Mouse (Mus musculus) midbrain, postnatal 0 days (tissue): ENCODE data around the gene Olfr1359. TPM values are rescaled to one million over a fixed set of nuclear protein-coding genes. Genes with fewer than 3 reads are reported as not detected.

Experiments used
- ATAC-seq: fragments of 200-750 bp; cut with Nextera tagmentation; 2 replicates; pipeline ENCODE4 v1.8.0; 2017; ENCODE audit warnings: moderate number of reproducible peaks, mild to moderate bottlenecking, moderate TSS enrichment, moderate library complexity; ENCODE audit not compliant: low FRiP score
- DNase-seq: peaks from one replicate; pipeline ENCODE4 v3.0.0-alpha.2; 2015; ENCODE audit warnings: low spot score
- H3K27ac ChIP-seq: fragments of 300-500 bp; sonication (generic); 2 replicates; pipeline ENCODE4 v1.5.1; 2014; ENCODE audit warnings: low read depth, mild to moderate bottlenecking, low read length, mixed read lengths
- H3K27me3 ChIP-seq: fragments of 300-500 bp; sonication (generic); 2 replicates; pipeline ENCODE4 v1.6.1; 2014; ENCODE audit warnings: low read length, control low read depth, mixed read lengths; ENCODE audit not compliant: insufficient read depth
- H3K36me3 ChIP-seq: fragments of 300-500 bp; sonication (generic); 2 replicates; pipeline ENCODE4 v1.6.1; 2014; ENCODE audit warnings: low read length, control low read depth, mixed read lengths; ENCODE audit not compliant: insufficient read depth
- H3K4me1 ChIP-seq: fragments of 300-500 bp; sonication (generic); 2 replicates; pipeline ENCODE4 v1.6.1; 2014; ENCODE audit warnings: mild to moderate bottlenecking, control low read depth, antibody characterized with exemption, low read length, mixed read lengths; ENCODE audit not compliant: insufficient read depth
- H3K4me2 ChIP-seq: fragments of 300-500 bp; sonication (generic); 2 replicates; pipeline ENCODE4 v1.6.1; 2014; ENCODE audit warnings: low read depth, mild to moderate bottlenecking, low read length, mixed read lengths; ENCODE audit not compliant: poor library complexity, severe bottlenecking
- H3K4me3 ChIP-seq: fragments of 300-500 bp; sonication (generic); 2 replicates; pipeline ENCODE4 v1.5.1; 2014; ENCODE audit warnings: low read depth, mild to moderate bottlenecking, low read length, moderate library complexity
- H3K9ac ChIP-seq: fragments of 300-500 bp; sonication (generic); replicated peaks from 2 replicates; pipeline ENCODE4 v1.6.1; 2014; ENCODE audit warnings: mild to moderate bottlenecking, low read length, moderate library complexity, mixed read lengths; ENCODE audit not compliant: poor library complexity, severe bottlenecking
- H3K9me3 ChIP-seq: fragments of 300-500 bp; sonication (generic); 2 replicates; pipeline ENCODE4 v1.6.1; 2016; ENCODE audit warnings: low read length, control low read depth
- CTCF ChIP-seq: IDR thresholded peaks from 2 replicates; pipeline ENCODE4 v1.5.1; 2016; ENCODE audit warnings: antibody characterized with exemption, mild to moderate bottlenecking
- WGBS: fragments of 180-500 bp; shearing (Covaris S2); extraction: QIAGEN DNeasy Blood & Tissue Kit; methylation state at CpG from one replicate; pipeline ENCODE4 v1.1.7; 2014; 5-methylcytosine and 5-hydroxymethylcytosine counted together
- polyA plus RNA-seq: library from polyadenylated mRNA; unstranded; fragments of >200 nt; fragmentation: Nextera tagmentation; extraction: Ambion mirVana; gene quantifications from 2 replicates; pipeline ENCODE4 v1.2.1, GENCODE M21; 2015
- total RNA-seq: library from RNA; depleted of rRNA; stranded (reverse); fragments of >200 nt; gene quantifications from 2 replicates; pipeline ENCODE4 v1.2.3, GENCODE M21; 2014; rRNA removed

Olfr1359 gene
- total RNA-seq (not detected in 2 replicates), polyA plus RNA-seq (not detected in 2 replicates)

GRCm38 (mm10) chr13:21697811-21698210 is at the start of gene Olfr1359:
TSS of gene Olfr1359 (plus strand) at chr13:21698111.
- no peak for TF ChIP-seq CTCF
- Histone ChIP-seq H3K27me3 (no peaks in the 10 kb centered on the region), H3K4me2 (no peak within 1 kb of the TSS), H3K4me1 (no peaks in the 10 kb centered on the region), H3K4me3 (no peak within 1 kb of the TSS), H3K36me3 (no peaks in the 10 kb centered on the region), H3K9me3 (no peaks in the 10 kb centered on the region), H3K9ac (no peak within 1 kb of the TSS), H3K27ac (no peak within 1 kb of the TSS)
- ATAC-seq (no peak), DNase-seq (no peak)

GRCm38 (mm10) chr13:21663286-21663685 is 34.6 kb upstream of the Olfr1359 start, which contains the start of gene Olfr1361:
TSS of gene Olfr1361 (minus strand) at chr13:21663386.
- DNase-seq (no peak), ATAC-seq (no peak)
- no peak within 1 kb of the TSS for H3K4me2 ChIP-seq
- WGBS: 75% methylated on average over 2 of the region's 2 CpGs
- H3K9me3 ChIP-seq: no peaks in the 10 kb centered on the region
- H3K4me3 ChIP-seq: no peak within 1 kb of the TSS
- H3K9ac ChIP-seq: no peak within 1 kb of the TSS
- no peak within 1 kb of the TSS for H3K27ac ChIP-seq
- no peaks in the 10 kb centered on the region for H3K4me1 ChIP-seq
- TF ChIP-seq CTCF: no peak
- H3K27me3 ChIP-seq: no peaks in the 10 kb centered on the region
- H3K36me3 ChIP-seq: no peaks in the 10 kb centered on the region

- DNase-seq (no peak), ATAC-seq (no peak)
- TF ChIP-seq CTCF: no peak
- Histone ChIP-seq H3K4me2 (no peak within 1 kb of the TSS), H3K27me3 (no peaks in the 10 kb centered on the region), H3K4me3 (no peak within 1 kb of the TSS), H3K4me1 (no peaks in the 10 kb centered on the region), H3K36me3 (no peaks in the 10 kb centered on the region), H3K9ac (no peak within 1 kb of the TSS), H3K27ac (no peak within 1 kb of the TSS), H3K9me3 (no peaks in the 10 kb centered on the region)
- WGBS: 85% methylated on average over 2 of the region's 2 CpGs
Observed at GRCm38 (mm10) chr13:21677305-21677704, 20.6 kb upstream of the Olfr1359 start, which contains the start of gene Olfr1360. TSS of gene Olfr1360 (minus strand) at chr13:21677405.

GRCm38 (mm10) chr13:21706669-21707068 is 8.8 kb downstream of the Olfr1359 start:
- no peak for ATAC-seq
- Histone ChIP-seq H3K4me3 (no peak overlapping the region), H3K27me3 (no peaks in the 10 kb centered on the region), H3K36me3 (no peaks in the 10 kb centered on the region), H3K4me1 (no peaks in the 10 kb centered on the region), H3K4me2 (no peak overlapping the region), H3K9me3 (no peaks in the 10 kb centered on the region), H3K27ac (no peak overlapping the region), H3K9ac (no peak overlapping the region)
- 71% methylated on average over 4 of the region's 4 CpGs for WGBS
- no peak for DNase-seq
- TF ChIP-seq CTCF: no peak

- DNase-seq: peak; percentile 91
- no peaks in the 10 kb centered on the region for H3K27me3 ChIP-seq
Observed at GRCm38 (mm10) chr13:21710031-21710711, 12.3 kb downstream of the Olfr1359 start.

GRCm38 (mm10) chr13:21710821-21711525 is 13.1 kb downstream of the Olfr1359 start:
- WGBS: 2% methylated on average over 22 of the region's 22 CpGs
- H3K27ac ChIP-seq: no peak overlapping the region
- peak overlapping the region; percentile 2 for H3K9ac ChIP-seq
- H3K36me3 ChIP-seq: no peaks in the 10 kb centered on the region
- peak overlapping the region; percentile 61 for H3K4me2 ChIP-seq
- H3K9me3 ChIP-seq: no peaks in the 10 kb centered on the region
- DNase-seq (peak; percentile 79), ATAC-seq (peak; percentile 88)
- no peaks in the 10 kb centered on the region; the same call in 1 of the 2 replicates for H3K4me1 ChIP-seq
- no peak for TF ChIP-seq CTCF
- no peaks in the 10 kb centered on the region for H3K27me3 ChIP-seq
- H3K4me3 ChIP-seq: peak overlapping the region; percentile 72

More at GRCm38 (mm10) chr13:21710031-21710711, 12.3 kb downstream of the Olfr1359 start:
- peak overlapping the region; percentile 52 for H3K9ac ChIP-seq
- H3K27ac ChIP-seq: peak overlapping the region; percentile 78
- no peaks in the 10 kb centered on the region; the same call in 1 of the 2 replicates for H3K4me1 ChIP-seq
- TF ChIP-seq CTCF: peak; percentile 92
- H3K9me3 ChIP-seq: no peaks in the 10 kb centered on the region
- ATAC-seq: peak; percentile 89
- under 1% methylated on average over 32 of the region's 32 CpGs for WGBS
- H3K4me3 ChIP-seq: peak overlapping the region; percentile 72
- no peaks in the 10 kb centered on the region for H3K36me3 ChIP-seq
- H3K4me2 ChIP-seq: peak overlapping the region; percentile 61
